Mouse (Mus musculus) CD4-positive, CD25-positive, alpha-beta regulatory T cell, adult 4 months (primary cell): Measurements from ENCODE around the gene Snx11. TPM values are rescaled to one million over a fixed set of nuclear protein-coding genes. Genes with fewer than 3 reads are reported as not detected.

Source experiments
- ATAC-seq: one replicate; pipeline ENCODE4 v1.8.0; 2017
- polyA plus RNA-seq, 2 experiments: library from polyadenylated mRNA; unstranded; fragments of 100-300 nt; shearing (Covaris generic); gene quantifications; one replicate each; pipeline ENCODE4 v1.2.1; 2017

The Snx11 gene
- polyA plus RNA-seq, 2 experiments from 2014 or later = 11.7 to 21.8 TPM

- ATAC-seq = no peak
Measured at GRCm38 (mm10) chr11:96761984-96762383, 15.4 kb downstream of the Snx11 start.

- peak; percentile 85 for ATAC-seq
Measured at GRCm38 (mm10) chr11:96760042-96760441, 17.3 kb downstream of the Snx11 start.

- ATAC-seq = no peak
Measured at GRCm38 (mm10) chr11:96758402-96758801, 19.0 kb downstream of the Snx11 start.

GRCm38 (mm10) chr11:96757421-96757820, 19.9 kb downstream of the Snx11 start:
- ATAC-seq = no peak

GRCm38 (mm10) chr11:96755298-96755697, 22.1 kb downstream of the Snx11 start:
- ATAC-seq = no peak

GRCm38 (mm10) chr11:96747555-96747954, 29.8 kb downstream of the Snx11 start:
- no peak for ATAC-seq

- no peak for ATAC-seq
Measured at GRCm38 (mm10) chr11:96746648-96747047, 30.7 kb downstream of the Snx11 start.

GRCm38 (mm10) chr11:96743891-96744290, 33.5 kb downstream of the Snx11 start:
- no peak for ATAC-seq

GRCm38 (mm10) chr11:96743000-96743399, 34.4 kb downstream of the Snx11 start:
- no peak for ATAC-seq

GRCm38 (mm10) chr11:96741995-96742394, 35.4 kb downstream of the Snx11 start:
- ATAC-seq = no peak

- no peak for ATAC-seq
Measured at GRCm38 (mm10) chr11:96740796-96741195, 36.6 kb downstream of the Snx11 start.

- ATAC-seq = no peak
Measured at GRCm38 (mm10) chr11:96737673-96738471, 39.5 kb downstream of the Snx11 start.

GRCm38 (mm10) chr11:96736361-96736760, 41.0 kb downstream of the Snx11 start:
- no peak for ATAC-seq

- no peak for ATAC-seq
Measured at GRCm38 (mm10) chr11:96735908-96736307, 41.5 kb downstream of the Snx11 start.

GRCm38 (mm10) chr11:96732657-96733056, 44.7 kb downstream of the Snx11 start:
- ATAC-seq = no peak

GRCm38 (mm10) chr11:96730327-96730726, 47.0 kb downstream of the Snx11 start:
- ATAC-seq = no peak

GRCm38 (mm10) chr11:96729462-96729861, 47.9 kb downstream of the Snx11 start:
- no peak for ATAC-seq

- no peak for ATAC-seq
Measured at GRCm38 (mm10) chr11:96728577-96728976, 48.8 kb downstream of the Snx11 start.

- no peak for ATAC-seq
Measured at GRCm38 (mm10) chr11:96725833-96726232, 51.5 kb downstream of the Snx11 start.

GRCm38 (mm10) chr11:96718609-96719008, 58.8 kb downstream of the Snx11 start:
- no peak for ATAC-seq
